Mouse (Mus musculus) ES-E14 (cell line): ENCODE measurements at regions not wholly inside any gene's neighbourhood (a gene's known extent, or its start where the extent isn't known, plus 50 kb on each side); places are given as distances from the start of the nearest gene placed in this dataset.

ENCODE experiments used
- CHD2 ChIP-seq: IDR thresholded peaks from 2 replicates; pipeline ENCODE4 v1.6.1; 2014; ENCODE audit warnings: mild to moderate bottlenecking, low read depth, low read length, inconsistent platforms
- MAFK ChIP-seq: IDR thresholded peaks from 2 replicates; pipeline ENCODE4 v1.6.1; 2014; ENCODE audit warnings: mild to moderate bottlenecking, low read depth, low read length, inconsistent platforms; ENCODE audit not compliant: insufficient read depth
- ZNF384 ChIP-seq: IDR thresholded peaks from 2 replicates; pipeline ENCODE4 v1.6.1; 2012; ENCODE audit warnings: low read depth, low read length, inconsistent platforms

GRCm38 (mm10) chr9:31682893-31683292 lies 218.6 kb upstream of the Tmem45b start:
- TF ChIP-seq CHD2 (no peak), MAFK (no peak), ZNF384 (no peak)
